Mouse (Mus musculus) CH12.LX (cell line): ENCODE results near the gene Spdye4c. TPM values are rescaled to one million over a fixed set of nuclear protein-coding genes. Genes with fewer than 3 reads are reported as not detected.

Source experiments
- DNase-seq: peaks from one replicate; pipeline ENCODE4 v3.0.0-alpha.2; 2013; ENCODE audit errors: extremely low read depth
- H3K27ac ChIP-seq: 2 replicates; pipeline ENCODE4 v1.5.1; 2012; ENCODE audit warnings: low read depth, mild to moderate bottlenecking, control low read depth, moderate library complexity; ENCODE audit not compliant: insufficient read depth
- H3K27me3 ChIP-seq: replicated peaks from 2 replicates; pipeline ENCODE3; 2012; ENCODE audit warnings: inconsistent platforms
- H3K36me3 ChIP-seq, 2 experiments: replicated peaks in 1 of 2; 2 replicates each; pipeline versions ENCODE3 to v1.6.1; 2012; ENCODE audit warnings: inconsistent platforms in 1 of 2, low read length in 1 of 2, mild to moderate bottlenecking in 1 of 2, mixed read lengths in 1 of 2, moderate library complexity in 1 of 2; ENCODE audit not compliant: control insufficient read depth in 1 of 2, insufficient read depth in 1 of 2
- H3K4me1 ChIP-seq, 2 experiments: 2 replicates each; pipeline ENCODE4 v1.6.1; 2012; ENCODE audit warnings: inconsistent platforms in 1 of 2, moderate library complexity in 1 of 2; ENCODE audit not compliant: insufficient read depth in 2 of 2, control insufficient read depth in 1 of 2
- H3K4me2 ChIP-seq: 2 replicates; pipeline ENCODE4 v1.6.1; 2012; ENCODE audit warnings: low read depth, mild to moderate bottlenecking, control low read depth; ENCODE audit not compliant: poor library complexity, insufficient read depth, severe bottlenecking
- H3K4me3 ChIP-seq, 3 experiments: fragments of 150-350 bp in 1 of 3; sonication (generic) in 1 of 3; replicated peaks in 1 of 3; 2 replicates each; pipeline versions ENCODE3 to v1.5.1; 2011 to 2012; ENCODE audit warnings: low read depth in 2 of 3, low read length in 2 of 3, mild to moderate bottlenecking in 2 of 3, moderate library complexity in 2 of 3, control low read depth in 1 of 3, improper control_type of control experiment in 1 of 3, inconsistent platforms in 1 of 3, mixed read lengths in 1 of 3; ENCODE audit not compliant: poor library complexity in 1 of 3
- H3K79me2 ChIP-seq: replicated peaks from 2 replicates; pipeline ENCODE4 v1.6.1; 2012; ENCODE audit warnings: mild to moderate bottlenecking, moderate library complexity; ENCODE audit not compliant: control insufficient read depth, poor library complexity, insufficient read depth, severe bottlenecking; ENCODE audit errors: extremely low read depth
- H3K9ac ChIP-seq: 2 replicates; pipeline ENCODE4 v1.6.1; 2012; ENCODE audit warnings: low read depth, mild to moderate bottlenecking, control low read depth, moderate library complexity; ENCODE audit not compliant: insufficient read depth
- H3K9me3 ChIP-seq: replicated peaks from 2 replicates; pipeline ENCODE3; 2012; ENCODE audit warnings: low read length, inconsistent platforms, mixed read lengths
- BHLHE40 ChIP-seq: IDR thresholded peaks from 2 replicates; pipeline ENCODE4 v1.6.1; 2011; ENCODE audit warnings: mild to moderate bottlenecking, low read depth, low read length, improper control_type of control experiment
- CHD1 ChIP-seq: IDR thresholded peaks from 2 replicates; pipeline ENCODE4 v1.6.1; 2012; ENCODE audit warnings: low read depth, low read length, improper control_type of control experiment, inconsistent platforms
- CTCF ChIP-seq, 2 experiments: IDR thresholded peaks in 1 of 2; conservative IDR thresholded peaks in 1 of 2; 2 replicates each; pipeline ENCODE4 v1.5.1; 2011 to 2012; ENCODE audit warnings: low read depth in 2 of 2, low read length in 2 of 2, improper control_type of control experiment in 1 of 2, inconsistent platforms in 1 of 2, mild to moderate bottlenecking in 1 of 2, moderate library complexity in 1 of 2
- ELF1 ChIP-seq: IDR thresholded peaks from 2 replicates; pipeline ENCODE4 v1.6.1; 2014; ENCODE audit warnings: low read depth, mild to moderate bottlenecking, inconsistent platforms, low read length, improper control_type of control experiment
- GABPA ChIP-seq: IDR thresholded peaks from 2 replicates; pipeline ENCODE4 v1.6.1; 2012; ENCODE audit warnings: low read depth, low read length, improper control_type of control experiment, inconsistent platforms; ENCODE audit not compliant: insufficient replicate concordance
- JUN ChIP-seq: IDR thresholded peaks from 2 replicates; pipeline ENCODE4 v1.6.1; 2011; ENCODE audit warnings: low read depth, mild to moderate bottlenecking, low read length, improper control_type of control experiment, moderate library complexity; ENCODE audit not compliant: insufficient read depth
- MAFK ChIP-seq: IDR thresholded peaks from 2 replicates; pipeline ENCODE4 v1.6.1; 2011; ENCODE audit warnings: low read length, improper control_type of control experiment; ENCODE audit not compliant: insufficient replicate concordance
- MAX ChIP-seq: IDR thresholded peaks from 2 replicates; pipeline ENCODE4 v1.6.1; 2011; ENCODE audit warnings: low read length, improper control_type of control experiment
- MEF2A ChIP-seq: IDR thresholded peaks from 2 replicates; pipeline ENCODE4 v1.6.1; 2014; ENCODE audit warnings: low read depth, mild to moderate bottlenecking, inconsistent platforms, low read length, improper control_type of control experiment, borderline replicate concordance
- MXI1 ChIP-seq: IDR thresholded peaks from 2 replicates; pipeline ENCODE4 v1.6.1; 2011; ENCODE audit warnings: mild to moderate bottlenecking, low read depth, low read length, improper control_type of control experiment
- NELFE ChIP-seq: IDR thresholded peaks from 2 replicates; pipeline ENCODE4 v1.6.1; 2011; ENCODE audit warnings: low read depth, low read length, improper control_type of control experiment
- PAX5 ChIP-seq: IDR thresholded peaks from 2 replicates; pipeline ENCODE4 v1.6.1; 2012; ENCODE audit warnings: low read length, inconsistent platforms, mixed read lengths
- POLR2A ChIP-seq: IDR thresholded peaks from 2 replicates; pipeline ENCODE4 v1.6.1; 2011; ENCODE audit warnings: low read depth, mild to moderate bottlenecking, improper control_type of control experiment, low read length
- RCOR1 ChIP-seq: conservative IDR thresholded peaks from 2 replicates; pipeline ENCODE4 v1.6.1; 2012; ENCODE audit warnings: low read depth, mild to moderate bottlenecking, inconsistent platforms, low read length, improper control_type of control experiment
- SMC3 ChIP-seq: IDR thresholded peaks from 2 replicates; pipeline ENCODE4 v1.6.1; 2011; ENCODE audit warnings: low read depth, low read length, improper control_type of control experiment
- TCF12 ChIP-seq: IDR thresholded peaks from 2 replicates; pipeline ENCODE4 v1.6.1; 2014; ENCODE audit warnings: low read depth, mild to moderate bottlenecking, inconsistent platforms, low read length, improper control_type of control experiment
- USF1 ChIP-seq: IDR thresholded peaks from 2 replicates; pipeline ENCODE4 v1.6.1; 2014; ENCODE audit warnings: low read depth, mild to moderate bottlenecking, inconsistent platforms, low read length, improper control_type of control experiment
- ZC3H11A ChIP-seq: IDR thresholded peaks from 2 replicates; pipeline ENCODE4 v1.6.1; 2012; ENCODE audit warnings: low read depth, mild to moderate bottlenecking, inconsistent platforms, low read length, improper control_type of control experiment
- ZKSCAN1 ChIP-seq: IDR thresholded peaks from 2 replicates; pipeline ENCODE4 v1.6.1; 2012; ENCODE audit warnings: low read depth, inconsistent platforms, low read length, improper control_type of control experiment, borderline replicate concordance
- ZMIZ1 ChIP-seq: IDR thresholded peaks from 2 replicates; pipeline ENCODE4 v1.6.1; 2012; ENCODE audit warnings: low read depth, mild to moderate bottlenecking, inconsistent platforms, low read length, improper control_type of control experiment
- dilution Hi-C: fragments of 300-500 bp; cut with MboI; formaldehyde crosslinking; loops from 2 replicates; pipeline ENCODE4 v1.14.3; 2020; ENCODE audit warnings: low sequenced_read_pairs; ENCODE audit not compliant: extremely low pct_unique_long_range_greater_than_20kb, extremely low pct_ligation_motif_present
- in situ Hi-C: fragments of 300-500 bp; cut with MboI; formaldehyde crosslinking; loops from 3 replicates; pipeline ENCODE4 v1.14.3; 2019; ENCODE audit warnings: low sequenced_read_pairs, low pct_ligation_motif_present, low pct_unique_long_range_greater_than_20kb, mixed read lengths
- polyA plus RNA-seq: library from polyadenylated mRNA; unstranded; fragments of >175 nt; gene quantifications from 2 replicates; pipeline ENCODE4 v1.2.1, GENCODE M21; 2012; ENCODE audit warnings: low read depth; ENCODE audit not compliant: insufficient read length
- total RNA-seq, 2 experiments: library from RNA; depleted of rRNA; stranded (reverse); fragments of 300-350 nt in 1 of 2; fragments of >200 nt in 1 of 2; gene quantifications; 2 replicates each; pipeline ENCODE4 v1.2.3; 2012 to 2014

Spdye4c gene
- total and polyA plus RNA-seq, 3 experiments, result not detected

GRCm38 (mm10) chr2:128568490-128568889, 22.5 kb upstream of the Spdye4c start:
- Histone ChIP-seq H3K9ac (no peak overlapping the region), H3K4me2 (no peak overlapping the region), H3K79me2 (no peaks in the 10 kb centered on the region)
- dilution Hi-C loops, result no loop called here
- no peak for DNase-seq
- TF ChIP-seq TCF12 (no peak), MEF2A (no peak), MAFK (no peak), CTCF (conservative IDR thresholded peaks at IDR 0.05 in 1 of 2, IDR thresholded peaks at IDR 0.05 in 1 of 2; ENCODE audit: low read depth in 2 of 2, low read length in 2 of 2) (no peak), ZMIZ1 (no peak), ELF1 (no peak), CHD1 (no peak), GABPA (no peak), POLR2A (no peak), MXI1 (no peak), MAX (no peak), JUN (no peak), RCOR1 (no peak)
- TF ChIP-seq, all 38 proteins: peak for 0
- Histone ChIP-seq H3K9me3 (peaks cover 10% of the 10 kb centered on the region), H3K4me3 (no peak overlapping the region), H3K36me3 (no peaks in the 10 kb centered on the region), H3K27ac (no peak overlapping the region), H3K4me1 (peaks cover 0 to 12% of the 10 kb centered on the region in 2 experiments; a peak in 1 of 4 replicates), H3K27me3 (no peaks in the 10 kb centered on the region)
- in situ Hi-C loops, result no loop called here

- peaks cover 3% of the 10 kb centered on the region for H3K9me3 ChIP-seq
- H3K27ac ChIP-seq, result no peak overlapping the region
- H3K4me3 ChIP-seq, result no peak overlapping the region
- in situ Hi-C loops, result loop anchor here (10.0 kb wide), 2 partner anchors 156 to 676 kb away; no protein-coding TSS in a partner anchor
- no peaks in the 10 kb centered on the region for H3K36me3 ChIP-seq
- no peaks in the 10 kb centered on the region for H3K79me2 ChIP-seq
- H3K4me1 ChIP-seq, result peaks cover 0 to 12% of the 10 kb centered on the region in 2 experiments; a peak in 1 of 4 replicates
- no peak for DNase-seq
- dilution Hi-C loops, result no loop called here
- no peak overlapping the region for H3K9ac ChIP-seq
- no peak overlapping the region for H3K4me2 ChIP-seq
- no peaks in the 10 kb centered on the region for H3K27me3 ChIP-seq
- no peak for TF ChIP-seq MAX
- TF ChIP-seq CHD1, result no peak
- no peak for TF ChIP-seq ZC3H11A
- no peak for TF ChIP-seq MXI1
- TF ChIP-seq JUN, result no peak
- no peak for TF ChIP-seq RCOR1
- TF ChIP-seq GABPA, result no peak
- no peak for TF ChIP-seq USF1
- no peak for TF ChIP-seq SMC3
- no peak for TF ChIP-seq ZKSCAN1
- TF ChIP-seq NELFE, result no peak
- TF ChIP-seq PAX5, result no peak
- no peak for TF ChIP-seq BHLHE40
- TF ChIP-seq MEF2A, result no peak
Measured at GRCm38 (mm10) chr2:128571001-128571400, 20.0 kb upstream of the Spdye4c start.
